Mouse (Mus musculus) layer of hippocampus, postnatal 14 days (tissue): ENCODE data around the gene Edil3. TPM values are rescaled to one million over a fixed set of nuclear protein-coding genes. Genes with fewer than 3 reads are reported as not detected.

Source experiments
- DNase-seq, 2 experiments: peaks; one replicate each; pipeline ENCODE4 v3.0.0; 2021 to 2022; ENCODE audit warnings: low spot score in 2 of 2, mixed read lengths in 1 of 2
- long read RNA-seq, 2 experiments: library from polyadenylated mRNA; stranded (forward); transcript quantifications; one replicate each; pipeline ENCODE4 v2.0.0; 2021
- total RNA-seq, 2 experiments: library from RNA; stranded (reverse); gene quantifications; 2 replicates each; pipeline ENCODE4 v1.2.3; 2021

The Edil3 gene
- 10 to 100 TPM; 46.5 to 57.0 TPM for total RNA-seq
- long read RNA-seq, experiment 1, full-length matches to known transcripts, result 39 of 46 reads
- long read RNA-seq, experiment 1, partial matches to known transcripts, result 3 of 46 reads
- long read RNA-seq, experiment 1, other reads (novel, unspliced or antisense), result 4 of 46 reads
- long read RNA-seq, experiment 2, full-length matches to known transcripts, result 32 of 41 reads
- long read RNA-seq, experiment 2, partial matches to known transcripts, result 1 of 41 reads
- long read RNA-seq, experiment 2, other reads (novel, unspliced or antisense), result 8 of 41 reads

- peak; percentile 38 to 50 for DNase-seq
Measured at GRCm38 (mm10) chr13:88821440-88822331, at the start of gene Edil3. Edil3 (plus strand) TSS chr13:88821472.

GRCm38 (mm10) chr13:88799186-88799585 is 22.1 kb upstream of the Edil3 start:
- DNase-seq, result no peak

DNA sequence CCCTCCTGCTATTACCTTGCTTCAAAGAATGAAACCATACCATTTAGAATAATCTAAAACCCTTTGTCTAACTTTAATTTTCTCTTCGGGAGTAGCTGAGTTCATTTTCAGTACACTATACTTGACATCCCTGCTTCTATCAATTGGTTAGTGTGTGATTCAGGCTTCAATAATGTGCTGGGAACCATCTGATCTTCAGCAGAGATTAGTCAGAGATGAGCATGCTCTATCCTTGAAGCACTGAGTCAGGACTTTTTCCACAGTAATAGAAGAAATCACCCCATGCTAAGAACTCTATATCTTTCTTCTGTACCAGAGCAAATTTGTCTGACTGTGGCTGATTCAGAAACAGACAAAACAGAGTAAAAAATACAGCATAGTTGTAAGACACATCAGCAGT is 20.3 kb upstream of the Edil3 start:
- no peak for DNase-seq

GRCm38 (mm10) chr13:88805838-88806237 is 15.4 kb upstream of the Edil3 start:
- DNase-seq, result no peak

GRCm38 (mm10) chr13:88806269-88806668 is 15.0 kb upstream of the Edil3 start:
- DNase-seq, result no peak

- no peak for DNase-seq
Measured at GRCm38 (mm10) chr13:88810097-88810496, 11.2 kb upstream of the Edil3 start.

GRCm38 (mm10) chr13:88820686-88821308 is 475 bp upstream of the Edil3 start:
- peak in 1 of 2 experiments; percentile 5 for DNase-seq

DNA sequence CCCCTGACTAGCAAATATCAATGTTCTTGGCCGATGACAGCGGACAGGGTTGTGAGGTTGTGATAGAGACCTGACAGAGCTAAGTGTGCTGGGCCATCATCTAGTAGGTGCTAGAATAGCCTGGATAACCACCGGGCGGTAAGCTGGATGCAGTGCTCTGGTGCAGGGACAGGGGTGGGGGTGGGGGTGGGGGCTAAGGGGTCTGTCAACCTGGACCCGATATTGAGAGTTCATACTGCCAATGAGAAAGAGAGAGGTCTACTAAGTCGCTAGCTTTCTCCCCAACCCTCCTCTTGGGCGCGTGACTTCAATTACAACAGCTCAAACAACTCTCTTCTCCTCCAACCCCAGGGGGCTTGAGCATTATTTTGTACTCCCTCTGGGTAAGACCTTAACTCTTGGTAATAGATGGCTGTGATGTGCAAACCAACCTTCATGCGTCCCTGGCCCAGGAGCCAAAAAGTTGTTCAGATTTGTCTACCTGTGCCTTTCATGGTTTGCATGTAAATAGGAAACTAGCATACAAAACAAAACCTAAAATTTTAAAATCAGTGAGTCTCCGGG is 1.1 kb downstream of the Edil3 start:
- peak; percentile 9 to 28 for DNase-seq

DNA sequence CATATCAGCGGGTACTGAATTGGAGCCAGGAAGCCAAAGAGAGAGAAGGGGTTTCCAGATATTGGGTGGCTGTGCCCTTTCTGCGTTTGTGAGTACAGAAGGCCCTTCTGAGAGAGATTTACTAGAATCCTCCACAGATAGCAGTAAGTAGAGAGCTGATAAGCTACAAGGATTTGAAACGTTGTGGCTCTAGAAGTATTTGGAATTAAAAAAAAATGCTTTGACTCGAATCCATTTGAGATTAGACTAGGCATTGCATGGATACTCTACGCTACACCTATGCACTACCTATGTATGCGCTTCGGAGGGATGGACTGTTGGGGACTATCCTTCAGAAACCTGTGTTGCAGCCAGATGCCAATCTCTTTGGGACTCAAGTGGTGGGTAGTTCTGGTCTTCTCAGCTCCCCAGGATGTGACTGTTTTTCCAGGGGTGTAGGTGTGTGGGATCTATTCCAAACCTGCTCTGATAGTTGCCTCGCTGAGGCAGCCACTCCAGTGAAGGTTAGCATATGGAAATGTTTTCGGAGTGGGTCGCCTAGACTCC is 1.8 kb downstream of the Edil3 start:
- DNase-seq, result peak; percentile 32 to 39

- peak; percentile 60 to 67 for DNase-seq
Measured at GRCm38 (mm10) chr13:88823522-88824419, 2.5 kb downstream of the Edil3 start.

DNA sequence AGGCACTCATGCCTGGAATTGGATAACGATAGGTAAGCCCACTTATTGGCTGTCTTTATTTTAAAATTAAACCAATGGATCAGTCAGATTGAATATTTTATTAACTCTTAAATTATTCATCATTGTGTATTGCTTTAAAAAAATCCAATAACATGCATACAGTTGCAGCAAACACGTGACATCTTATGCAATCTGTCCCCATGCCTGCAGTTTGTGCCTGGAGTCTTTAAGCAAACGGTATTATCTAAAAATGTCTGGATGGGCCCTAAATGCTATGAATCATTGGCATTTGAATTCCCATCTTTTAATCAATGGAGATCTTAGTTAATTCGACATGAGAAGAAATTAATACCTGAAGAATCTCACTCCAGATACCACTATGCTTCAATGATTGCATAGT is 3.2 kb downstream of the Edil3 start:
- DNase-seq, result peak in 1 of 2 experiments; percentile 29

DNA sequence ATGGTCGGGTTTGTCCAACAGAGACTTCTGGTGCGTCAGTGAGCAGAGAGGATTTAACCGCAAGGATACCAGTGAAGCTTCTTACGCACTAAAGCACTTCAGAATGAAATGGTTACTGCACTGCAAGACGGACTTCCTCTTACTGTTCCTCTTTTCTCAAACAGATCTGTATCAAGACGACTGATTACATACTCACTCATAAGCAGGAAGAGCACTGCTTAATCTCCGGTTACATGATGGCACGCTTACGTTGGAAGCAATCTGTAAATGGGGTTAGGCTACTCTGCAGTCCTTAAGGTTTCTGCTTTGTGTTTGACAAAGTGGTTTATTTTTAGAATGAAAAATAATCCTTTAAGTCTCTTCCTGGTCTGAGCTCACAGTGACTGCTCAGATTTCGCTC is 7.1 kb downstream of the Edil3 start:
- DNase-seq, result no peak

- no peak for DNase-seq
Measured at GRCm38 (mm10) chr13:88833732-88834131, 12.5 kb downstream of the Edil3 start.

GRCm38 (mm10) chr13:88849739-88850138 is 28.5 kb downstream of the Edil3 start:
- DNase-seq, result no peak

DNA sequence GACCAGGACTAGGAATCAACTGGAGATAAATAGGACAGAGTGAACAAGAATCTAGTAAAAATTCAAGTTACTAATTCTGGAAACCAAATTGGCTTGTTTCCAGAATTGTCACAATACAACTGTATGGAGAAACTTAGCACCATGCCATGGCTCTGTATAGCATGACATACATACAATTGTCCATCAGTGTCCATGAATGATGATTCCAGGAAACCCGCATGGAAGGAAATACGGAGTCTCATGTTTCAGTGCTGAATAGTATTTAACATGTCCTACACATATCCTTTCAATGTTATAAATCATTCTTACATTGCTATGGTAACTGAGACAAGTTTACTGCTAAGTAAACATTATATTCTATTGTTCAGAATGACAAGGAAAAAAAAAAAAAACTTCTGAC is 58.7 kb downstream of the Edil3 start:
- no peak for DNase-seq

DNA sequence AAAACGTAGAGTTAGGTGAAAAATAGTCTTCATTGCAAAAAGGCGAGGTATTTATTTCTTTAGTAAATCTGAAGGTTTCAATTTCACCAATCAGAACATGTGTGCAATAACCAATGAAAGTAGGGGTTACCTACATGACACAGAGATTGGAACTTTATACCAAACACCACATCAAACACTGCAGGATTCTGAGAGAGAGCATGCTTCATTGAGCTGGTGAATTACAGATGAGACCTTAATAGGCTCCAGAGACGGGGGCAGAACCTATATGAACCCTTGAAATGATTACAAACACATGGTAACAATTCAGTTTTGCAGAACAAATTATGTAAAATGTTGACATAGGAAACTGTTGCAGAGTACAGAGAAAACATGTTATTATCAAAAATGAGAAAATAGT is 69.5 kb downstream of the Edil3 start:
- no peak for DNase-seq

DNA sequence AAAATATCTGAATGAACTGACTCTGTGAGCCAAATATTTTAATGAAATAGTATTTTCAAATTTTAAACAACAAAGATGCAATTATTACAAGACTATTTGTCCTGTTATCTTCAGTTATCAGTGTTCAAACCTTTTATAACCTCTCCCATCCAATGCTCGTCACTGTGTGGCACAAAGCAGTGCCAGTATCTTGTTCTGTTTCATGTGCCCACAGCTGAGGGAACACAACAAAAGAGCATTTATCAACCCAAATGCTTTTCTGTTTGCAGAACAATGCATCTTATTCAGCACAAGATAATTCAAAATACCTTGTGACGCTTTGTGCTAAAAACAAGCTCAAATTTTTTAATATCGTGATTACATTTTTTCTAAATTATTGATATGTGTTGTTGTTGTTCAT is 78.8 kb downstream of the Edil3 start:
- DNase-seq, result no peak

GRCm38 (mm10) chr13:88907405-88907804 is 86.1 kb downstream of the Edil3 start:
- DNase-seq, result no peak

- DNase-seq, result no peak
Measured at GRCm38 (mm10) chr13:88908187-88908586, 86.9 kb downstream of the Edil3 start.

- no peak for DNase-seq
Measured at GRCm38 (mm10) chr13:88916503-88916902, 95.2 kb downstream of the Edil3 start.
